Mouse (Mus musculus): Measurements from ENCODE around the gene S1pr4.

The S1pr4 gene

DNA sequence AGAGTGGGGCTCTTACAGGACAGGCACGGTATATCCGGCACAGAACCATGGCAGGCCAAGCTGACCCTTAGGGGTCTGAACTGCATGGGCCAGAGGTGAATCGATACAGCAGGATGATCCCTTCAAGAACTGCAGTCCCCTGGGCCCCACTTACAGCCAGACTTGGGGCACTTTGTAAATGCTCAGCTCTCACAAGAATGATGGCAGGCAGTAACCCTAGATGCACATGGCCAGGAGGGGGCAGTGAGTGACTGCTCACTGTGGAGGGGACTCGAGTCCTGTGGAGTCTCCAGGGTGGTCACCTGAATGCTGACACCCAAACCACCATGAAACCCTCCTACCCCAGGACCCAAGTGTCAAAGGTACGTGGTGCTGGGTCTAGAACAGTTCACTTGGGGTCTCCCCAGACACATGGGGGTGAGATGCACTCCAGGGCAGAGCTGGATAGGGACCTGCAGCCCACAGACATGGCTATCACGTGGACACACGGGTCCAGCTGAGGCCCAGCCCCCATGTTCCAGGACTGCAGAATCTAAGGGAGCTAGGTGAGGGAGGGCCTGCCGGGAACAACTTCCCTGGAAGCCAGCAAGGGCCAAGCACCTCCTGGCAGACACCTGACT is 6.2 kb downstream of the S1pr4 start:
- DNase-seq (ENCODE audit: low spot score) = no peak

DNA sequence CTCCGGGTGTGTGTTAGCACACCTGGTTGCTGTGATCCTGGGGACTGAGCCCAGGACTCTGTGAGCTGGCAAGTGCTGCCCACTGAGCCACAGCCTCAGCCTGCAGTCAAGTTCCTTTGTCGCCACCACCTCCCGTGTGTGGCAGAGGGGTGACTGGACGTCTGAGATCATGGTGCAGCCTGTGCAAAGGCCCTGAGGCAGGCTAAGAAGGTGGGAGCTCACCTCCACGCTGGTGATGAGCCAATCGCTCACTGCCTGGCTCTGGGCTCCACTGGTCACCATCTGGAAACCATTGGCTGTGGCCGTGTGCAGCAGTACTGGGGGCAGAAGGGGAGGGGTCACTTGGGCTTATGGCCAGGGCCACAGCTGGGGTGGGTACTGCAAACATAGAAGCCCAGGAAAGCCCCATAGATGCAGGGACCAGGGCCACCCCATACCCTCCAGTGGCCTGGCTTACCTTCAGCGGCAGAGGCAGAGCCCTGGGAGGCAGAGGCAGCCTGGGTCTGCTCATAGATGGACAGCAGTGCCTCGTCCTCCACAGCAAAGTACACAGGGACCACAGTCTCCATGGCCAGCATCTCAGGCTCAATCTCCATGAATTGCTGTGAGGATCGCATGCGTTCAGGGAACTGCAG is 7.2 kb downstream of the S1pr4 start:
- no peak for DNase-seq (ENCODE audit: low spot score)

DNA sequence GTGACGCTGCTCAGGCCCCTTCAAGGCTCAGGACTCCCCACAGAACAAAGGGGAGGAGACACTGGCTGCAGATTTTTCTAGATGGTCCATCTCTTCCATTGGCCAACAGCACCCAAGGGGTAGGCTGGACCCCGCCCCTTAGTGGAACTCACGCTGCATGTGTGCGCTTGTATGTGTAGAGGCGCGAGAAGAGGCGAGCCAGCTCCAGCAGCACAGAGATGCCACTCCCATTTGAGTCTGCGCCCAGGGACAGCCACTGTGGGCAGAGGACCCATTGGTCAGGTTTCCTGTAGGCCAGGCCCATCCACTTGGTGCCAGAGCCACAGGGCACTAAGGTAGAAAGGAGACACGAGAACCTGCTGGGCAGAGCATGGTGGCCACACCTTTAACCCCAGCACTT is 8.9 kb downstream of the S1pr4 start:
- DNase-seq (ENCODE audit: low spot score) = no peak

DNA sequence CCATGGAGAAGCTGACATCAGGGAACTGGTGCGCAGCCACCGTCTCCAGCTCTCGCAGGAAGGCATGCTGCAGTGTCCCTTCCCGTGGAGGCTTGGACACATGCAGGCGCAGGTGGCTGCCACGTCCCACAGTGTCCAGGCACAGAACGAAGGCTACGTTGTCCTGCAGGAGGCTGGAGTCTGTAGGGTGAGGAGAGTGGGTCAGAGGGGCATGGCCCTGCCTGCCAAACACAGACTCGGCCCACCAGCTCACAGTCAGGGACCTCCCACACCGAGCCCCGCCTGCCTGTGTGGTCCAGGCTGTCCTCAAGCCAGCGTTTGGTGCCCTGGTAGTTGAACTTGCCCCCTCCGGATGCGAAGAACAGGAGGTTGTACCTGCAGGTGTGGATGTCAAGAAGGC is 10.0 kb downstream of the S1pr4 start:
- no peak for DNase-seq (ENCODE audit: low spot score)

DNA sequence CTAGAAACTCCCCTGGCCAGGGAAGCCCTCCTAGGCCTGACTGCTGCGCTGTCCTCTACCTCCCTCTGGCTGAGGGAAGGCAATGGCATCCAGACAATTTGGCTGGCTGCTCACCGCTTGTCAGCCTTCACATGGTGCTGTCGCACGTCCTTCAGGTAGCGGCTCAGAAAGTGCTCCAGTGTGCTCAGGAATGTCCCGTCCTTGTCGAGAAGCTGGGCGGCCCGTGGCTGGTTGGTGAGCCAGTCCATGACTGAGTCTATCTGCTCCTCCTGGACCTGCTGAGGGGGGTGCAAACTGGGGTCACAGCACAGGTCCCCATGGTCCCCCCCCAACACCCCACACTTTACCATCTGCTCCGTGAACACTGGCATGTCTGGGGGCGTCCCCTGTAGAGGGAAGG is 11.9 kb downstream of the S1pr4 start:
- no peak for DNase-seq (ENCODE audit: low spot score)

DNA sequence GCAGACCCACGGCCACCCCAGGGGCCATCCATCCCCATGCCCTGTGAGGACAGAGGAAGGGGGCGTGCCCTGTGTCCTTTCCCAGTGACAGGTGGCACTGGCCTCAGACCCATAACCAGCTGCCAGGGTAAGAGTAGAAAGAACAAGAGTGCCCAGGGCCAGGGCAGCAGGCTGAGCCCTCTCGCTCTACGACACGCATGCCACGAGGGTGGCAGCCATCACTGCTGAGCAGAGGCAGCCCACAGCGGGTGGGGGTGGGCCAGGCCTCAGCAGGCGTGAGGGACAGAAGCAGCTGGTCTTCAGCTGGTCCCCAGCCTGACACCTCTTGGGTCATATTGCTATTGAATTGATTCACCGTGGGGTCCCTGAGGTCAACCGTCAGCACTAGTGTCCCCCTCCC is 13.4 kb downstream of the S1pr4 start:
- no peak for DNase-seq (ENCODE audit: low spot score)

DNA sequence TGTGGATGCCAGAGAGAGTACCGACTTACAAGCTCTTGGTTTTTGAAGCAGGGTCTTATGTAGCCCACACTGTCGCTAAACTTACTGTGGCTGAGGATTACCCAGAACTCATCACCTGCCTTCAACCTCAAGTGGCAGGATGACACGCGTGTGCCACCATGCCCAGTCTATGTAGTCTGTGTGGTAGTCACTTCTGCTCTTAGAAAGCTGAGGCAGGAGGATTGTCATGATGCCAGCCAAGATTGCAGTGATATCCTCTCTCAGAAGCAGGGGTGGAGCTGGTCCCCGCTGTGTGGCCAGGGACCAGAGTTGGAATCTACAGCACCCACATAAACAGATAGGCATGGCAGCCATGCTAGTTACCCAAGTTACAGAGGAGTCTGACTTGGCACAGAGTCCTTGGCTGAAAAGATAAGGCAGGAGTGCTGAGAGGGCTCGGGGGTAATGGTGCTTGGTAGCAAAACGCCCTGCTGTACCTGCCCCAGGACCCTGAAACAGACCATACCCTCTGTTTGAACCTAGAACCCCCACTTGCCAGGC is 14.4 kb downstream of the S1pr4 start:
- DNase-seq (ENCODE audit: low spot score) = no peak

DNA sequence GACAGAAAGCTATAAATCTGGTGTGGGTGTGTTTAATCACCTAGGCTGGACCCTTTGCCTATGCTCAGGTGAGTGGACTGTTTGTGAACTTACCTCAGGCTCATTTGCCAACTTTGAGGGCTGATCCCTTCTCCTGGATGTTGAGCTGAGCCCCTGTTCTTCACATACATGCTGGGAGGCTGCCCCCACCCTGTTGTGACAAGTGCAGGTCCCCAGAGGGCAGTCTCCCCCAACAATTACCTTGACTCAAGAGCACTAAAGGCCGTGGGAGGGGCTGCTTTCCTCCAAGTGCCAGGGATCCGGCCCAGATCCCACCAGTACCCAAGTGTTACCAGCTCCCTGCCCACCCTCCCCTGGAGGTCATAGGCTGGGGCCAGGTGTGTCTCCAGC is 14.9 kb downstream of the S1pr4 start:
- DNase-seq (ENCODE audit: low spot score) = no peak

DNA sequence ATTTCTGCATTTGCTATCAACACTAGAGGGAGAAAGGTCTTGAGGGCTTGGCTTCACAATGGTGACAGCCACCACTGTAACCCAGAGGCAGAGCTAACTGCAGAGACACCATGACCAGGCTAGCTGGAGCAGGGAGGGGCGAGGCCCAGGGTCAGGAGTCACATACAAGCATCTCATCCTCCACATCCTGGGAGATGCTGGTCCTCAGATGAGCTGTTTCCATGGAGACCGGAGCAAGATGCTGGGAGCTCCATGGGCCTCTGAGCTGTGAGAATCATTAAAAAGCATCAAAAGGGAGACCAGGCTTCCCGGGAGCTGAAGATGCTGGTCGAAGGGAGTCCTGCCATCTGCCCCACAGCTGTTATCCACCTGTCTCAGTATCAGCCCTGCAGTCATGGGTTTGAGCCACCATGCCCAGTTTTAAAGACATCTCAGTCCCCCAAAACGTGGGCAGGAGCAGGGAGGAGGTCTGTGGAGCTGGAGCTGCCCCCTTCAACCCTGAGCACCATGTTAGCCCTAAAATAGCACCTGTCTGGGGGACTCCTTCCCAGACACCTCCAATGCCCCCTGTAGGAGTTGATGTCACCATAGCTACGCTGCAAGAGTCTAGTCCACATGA is 15.4 kb downstream of the S1pr4 start:
- no peak for DNase-seq (ENCODE audit: low spot score)

DNA sequence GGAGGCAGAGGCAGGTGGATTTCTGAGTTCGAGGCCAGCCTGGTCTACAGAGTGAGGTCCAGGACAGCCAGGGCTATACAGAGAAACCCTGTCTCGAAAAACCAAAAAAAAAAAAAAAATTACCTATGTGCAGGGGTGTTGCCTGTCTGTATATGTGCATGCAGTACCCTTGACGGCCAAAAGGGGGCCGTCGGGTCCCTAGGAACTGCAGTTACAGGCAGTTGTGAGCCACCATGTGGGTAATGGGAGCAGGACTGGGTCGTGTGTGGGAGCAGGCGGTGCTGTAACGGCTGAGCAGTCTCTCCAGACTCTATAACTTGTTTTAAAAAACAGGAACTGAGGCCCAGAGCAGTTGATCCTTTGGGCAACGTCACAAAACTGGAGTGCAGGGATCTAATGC is 15.9 kb downstream of the S1pr4 start:
- DNase-seq (ENCODE audit: low spot score) = no peak

DNA sequence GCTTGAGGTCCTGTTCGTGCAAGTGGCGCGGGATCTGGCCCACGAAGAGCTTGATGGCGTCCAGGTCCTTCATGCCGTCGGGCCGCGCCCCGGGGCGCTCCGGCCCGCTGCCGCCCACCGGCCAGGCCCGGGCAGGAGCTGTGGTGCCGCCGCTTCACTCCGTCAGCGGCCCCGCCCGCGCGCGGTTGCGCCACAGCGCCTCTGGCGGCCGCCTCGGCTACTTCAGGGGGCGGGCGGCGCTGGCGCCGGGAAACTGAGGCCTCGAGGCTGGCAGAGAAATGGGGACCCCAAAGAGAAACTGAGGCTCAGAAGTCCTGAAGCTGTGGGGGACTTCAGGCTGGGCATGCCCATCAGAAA is 17.4 kb downstream of the S1pr4 start, which contains the start of gene Celf5:
TSS of gene Celf5 (minus strand) at position 177 of the 357 bp plus-strand sequence.
- no peak for DNase-seq (ENCODE audit: low spot score)

DNA sequence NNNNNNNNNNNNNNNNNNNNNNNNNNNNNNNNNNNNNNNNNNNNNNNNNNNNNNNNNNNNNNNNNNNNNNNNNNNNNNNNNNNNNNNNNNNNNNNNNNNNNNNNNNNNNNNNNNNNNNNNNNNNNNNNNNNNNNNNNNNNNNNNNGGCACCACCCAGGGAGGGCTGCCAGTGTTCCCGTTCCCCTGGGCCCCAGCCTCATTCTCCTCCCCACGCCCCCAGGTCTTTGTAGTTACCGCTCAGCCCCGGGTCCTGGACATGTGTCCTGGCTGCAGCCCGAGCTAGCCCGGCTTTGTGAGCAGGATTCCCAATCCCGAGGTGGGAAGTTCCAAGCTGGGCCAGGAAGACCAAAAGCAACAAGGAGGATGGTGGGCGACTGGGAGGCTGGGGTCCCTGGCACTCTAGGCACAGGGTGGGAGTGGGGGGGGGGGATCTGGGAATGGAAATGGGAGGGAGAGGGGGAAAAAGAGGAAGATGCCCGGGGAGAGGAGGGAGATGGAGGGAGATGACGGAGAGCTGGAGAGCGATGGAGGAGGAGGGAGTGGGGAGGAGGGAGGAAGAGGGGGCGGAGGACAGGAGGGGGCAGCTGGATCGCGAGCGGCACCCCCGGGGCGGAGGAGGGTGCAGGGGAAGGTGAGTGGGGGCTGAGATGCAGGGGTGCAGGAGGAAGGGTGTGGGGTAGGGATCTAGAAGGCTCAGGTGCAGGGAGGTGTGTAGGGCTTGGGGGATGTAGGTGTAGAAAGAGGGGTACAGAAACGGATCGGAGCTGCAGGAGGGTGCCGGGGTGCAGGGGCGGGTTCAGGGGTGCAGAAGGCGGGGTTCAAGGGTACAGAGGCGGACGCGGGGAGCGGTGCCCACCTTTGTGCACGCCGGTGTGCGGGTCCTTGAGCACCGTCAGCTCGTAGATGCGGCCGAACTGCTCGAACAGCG is 18.1 kb downstream of the S1pr4 start:
- DNase-seq (ENCODE audit: low spot score) = no peak

DNA sequence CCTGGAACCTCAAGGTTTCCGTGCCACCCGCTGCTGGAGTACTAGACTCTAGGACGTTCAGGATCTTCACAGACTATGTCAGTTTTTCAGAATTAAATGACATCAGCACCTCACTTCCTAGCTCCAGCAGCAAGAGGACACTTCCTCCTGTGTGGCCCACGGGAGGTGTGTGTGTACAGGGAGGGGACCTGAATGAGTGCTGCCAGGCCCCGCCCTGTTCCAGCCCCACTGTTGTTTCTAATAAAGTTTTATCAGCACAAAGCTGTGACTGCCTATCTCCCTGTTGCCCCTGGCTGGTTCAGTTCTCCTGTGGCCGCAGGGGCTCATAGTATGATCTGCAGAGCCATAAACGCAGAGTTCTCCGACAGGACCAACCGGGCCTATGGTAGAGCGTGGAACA is 25.5 kb downstream of the S1pr4 start:
- DNase-seq (ENCODE audit: low spot score) = no peak

DNA sequence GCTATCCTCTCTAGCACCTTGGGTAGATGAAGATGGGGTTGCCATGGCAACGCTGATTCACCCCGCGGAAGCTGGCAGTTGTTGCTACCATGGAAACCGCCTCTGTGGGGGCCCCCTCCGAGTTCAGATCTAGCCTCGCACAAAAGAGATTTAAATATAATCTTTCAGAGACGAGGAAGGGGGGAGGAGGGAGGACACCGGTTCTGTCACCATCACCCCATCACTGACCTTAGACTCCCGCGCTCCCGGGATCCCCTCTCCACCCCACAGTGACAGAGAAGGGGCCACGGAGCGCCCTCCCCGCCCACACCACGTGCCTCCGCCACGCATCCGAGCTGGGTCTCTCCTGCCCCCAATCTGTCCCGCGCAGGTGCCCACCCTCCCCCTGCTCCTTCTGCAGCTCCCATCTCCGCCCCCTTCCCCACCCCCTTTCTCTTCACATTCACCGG is 26.9 kb downstream of the S1pr4 start:
- DNase-seq (ENCODE audit: low spot score) = no peak

DNA sequence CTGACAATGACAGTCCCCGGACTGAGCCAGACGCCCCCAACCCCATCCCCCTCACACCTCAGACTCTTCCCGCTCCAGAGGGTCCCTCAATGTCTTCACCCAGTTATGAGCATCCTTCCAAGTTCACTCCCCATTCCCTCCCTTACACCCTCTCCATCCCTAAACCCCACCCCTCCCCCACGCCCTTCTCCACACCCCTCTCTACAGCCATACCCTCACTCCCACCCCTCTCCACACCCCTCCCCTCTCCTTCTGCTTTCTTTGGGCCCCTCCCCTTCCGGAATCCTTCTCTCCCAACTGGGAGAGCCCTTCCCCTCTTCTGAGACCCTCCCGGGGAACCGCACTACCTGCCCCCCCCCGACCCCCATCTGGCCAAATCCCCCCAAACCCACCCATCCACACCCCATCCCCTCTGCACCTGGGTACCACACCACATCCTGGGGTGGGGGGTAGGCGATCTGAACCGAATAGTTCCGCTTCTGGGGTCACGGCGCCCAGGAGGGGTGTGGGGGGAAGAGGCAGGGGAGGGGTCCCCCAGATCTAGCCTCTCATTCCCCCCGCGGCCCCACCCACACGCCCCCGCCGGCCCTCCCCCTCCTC is 27.4 kb downstream of the S1pr4 start:
- no peak for DNase-seq (ENCODE audit: low spot score)

DNA sequence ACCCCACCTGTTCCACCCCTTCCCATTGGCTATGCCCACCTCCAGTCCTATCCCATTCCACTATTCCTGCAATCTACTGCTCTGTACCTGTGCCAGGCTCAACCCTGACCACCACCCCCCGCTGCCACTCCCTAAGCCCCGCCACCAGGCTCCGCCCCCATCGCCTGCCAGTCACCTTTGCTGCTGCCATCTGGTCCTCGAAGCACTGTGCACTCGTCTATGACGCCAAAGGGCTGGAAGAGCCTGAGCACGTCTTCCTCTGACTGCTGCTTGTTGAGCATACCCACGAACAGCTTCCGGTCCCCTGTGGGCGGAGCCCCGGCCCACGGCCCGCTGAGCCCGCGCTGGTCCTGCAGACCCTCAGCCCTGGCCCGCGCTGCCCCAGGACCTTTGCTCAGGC is 29.5 kb downstream of the S1pr4 start:
- DNase-seq (ENCODE audit: low spot score) = no peak

DNA sequence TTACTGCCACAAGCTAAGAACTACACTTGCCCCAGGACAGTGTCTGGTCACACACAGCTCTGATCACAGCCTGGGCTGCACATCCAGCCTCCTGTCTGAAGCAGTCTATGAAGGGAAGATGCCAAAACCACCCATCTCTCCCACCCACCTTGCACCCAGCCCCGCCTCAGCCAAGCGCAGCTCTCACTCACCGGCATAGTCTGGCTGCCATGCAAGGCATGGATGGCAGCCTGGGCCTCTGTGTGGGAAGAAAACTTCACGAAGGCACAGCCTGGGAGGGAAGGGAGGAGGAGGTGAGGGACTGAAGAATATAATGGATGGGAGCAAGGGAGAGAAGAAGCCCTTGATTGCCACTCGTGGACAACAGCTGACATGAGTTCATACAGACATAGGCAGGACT is 30.7 kb downstream of the S1pr4 start:
- no peak for DNase-seq (ENCODE audit: low spot score)

DNA sequence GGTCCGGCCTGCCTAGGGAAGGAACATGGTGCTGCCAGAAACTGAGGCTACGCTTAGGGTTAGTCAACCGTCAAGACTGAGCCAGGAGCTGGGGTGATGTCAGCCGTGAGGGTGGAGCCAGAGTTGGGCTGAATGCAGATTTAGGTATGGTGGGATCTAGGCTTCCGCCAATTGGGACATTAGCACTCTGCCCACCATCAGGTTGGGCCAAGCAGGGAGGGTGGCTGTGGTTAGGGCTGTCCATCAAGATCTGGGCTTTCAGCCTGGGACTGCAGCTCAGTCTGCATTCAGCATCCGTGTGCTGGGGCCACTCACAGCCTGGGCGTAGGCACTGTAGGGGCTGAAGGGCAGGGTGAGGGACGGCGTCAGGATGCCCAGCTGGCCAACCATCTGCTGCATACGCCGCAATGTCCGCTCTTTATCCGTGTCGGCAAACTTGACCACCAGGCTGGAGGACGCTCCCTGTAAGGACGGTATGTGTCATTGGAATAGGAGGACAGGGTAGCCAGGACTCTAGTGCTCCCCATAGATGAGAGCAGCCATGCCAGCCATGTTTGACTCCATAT is 32.2 kb downstream of the S1pr4 start:
- no peak for DNase-seq (ENCODE audit: low spot score)

DNA sequence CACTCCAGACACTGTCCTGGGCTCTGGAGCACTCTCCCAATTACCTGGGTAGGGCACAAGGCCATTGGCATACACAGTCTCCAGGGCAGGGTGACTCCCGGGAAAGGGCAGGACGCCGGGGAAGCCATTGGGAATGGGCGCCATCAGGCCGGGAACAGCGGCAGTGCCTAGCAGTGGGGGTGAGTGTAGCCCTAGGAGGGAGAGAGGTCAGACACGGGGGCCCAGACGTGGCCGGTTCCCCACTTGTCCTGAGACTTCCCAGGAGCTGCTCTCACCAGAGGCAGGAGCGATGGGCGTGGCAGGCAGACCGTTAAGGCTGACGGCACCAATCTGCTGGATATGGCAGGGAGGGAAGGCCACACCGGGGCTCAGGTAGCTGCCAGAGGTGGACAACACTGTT is 33.1 kb downstream of the S1pr4 start:
- DNase-seq (ENCODE audit: low spot score) = no peak

DNA sequence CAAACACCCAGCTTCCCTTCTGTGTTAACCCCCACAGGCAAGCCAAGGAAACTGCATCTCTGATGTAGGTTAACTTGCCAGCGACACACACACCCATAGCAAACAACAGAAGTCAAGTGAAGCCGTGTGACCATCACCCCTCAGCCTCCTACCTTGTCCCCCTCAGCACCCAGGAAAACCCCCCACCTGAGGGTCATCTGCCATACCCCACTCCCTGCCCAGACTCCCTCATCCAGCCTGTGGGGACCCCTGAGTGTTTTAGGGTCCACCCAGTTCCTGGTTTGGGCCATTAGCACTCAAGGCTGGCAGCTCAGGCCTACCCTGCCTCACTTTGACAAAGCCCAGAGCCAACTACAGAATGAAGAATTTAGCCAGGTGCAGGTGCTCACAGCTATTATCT is 33.9 kb downstream of the S1pr4 start:
- DNase-seq (ENCODE audit: low spot score) = no peak

DNA sequence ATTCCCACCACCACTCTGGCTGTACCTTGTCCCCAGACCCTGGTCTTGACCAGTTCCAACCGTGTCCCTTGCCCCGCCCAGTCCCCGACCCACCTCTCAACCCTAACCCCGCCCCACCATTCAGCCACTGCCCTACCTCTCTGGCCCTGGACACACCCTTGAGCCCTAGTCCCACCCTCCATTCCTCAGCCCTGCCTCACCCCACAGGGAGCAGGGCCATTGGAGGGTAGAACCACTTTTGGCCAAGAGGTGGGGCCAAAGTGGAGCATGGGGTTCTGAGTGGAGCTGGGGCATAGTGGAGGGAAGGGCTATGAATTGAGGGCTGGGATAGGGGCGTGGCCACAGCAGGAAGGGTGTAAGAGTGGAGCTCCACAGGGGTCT is 34.7 kb downstream of the S1pr4 start:
- DNase-seq (ENCODE audit: low spot score) = no peak
